Mouse (Mus musculus): ENCODE measurements around the gene Mtap.

The Mtap gene

DNA sequence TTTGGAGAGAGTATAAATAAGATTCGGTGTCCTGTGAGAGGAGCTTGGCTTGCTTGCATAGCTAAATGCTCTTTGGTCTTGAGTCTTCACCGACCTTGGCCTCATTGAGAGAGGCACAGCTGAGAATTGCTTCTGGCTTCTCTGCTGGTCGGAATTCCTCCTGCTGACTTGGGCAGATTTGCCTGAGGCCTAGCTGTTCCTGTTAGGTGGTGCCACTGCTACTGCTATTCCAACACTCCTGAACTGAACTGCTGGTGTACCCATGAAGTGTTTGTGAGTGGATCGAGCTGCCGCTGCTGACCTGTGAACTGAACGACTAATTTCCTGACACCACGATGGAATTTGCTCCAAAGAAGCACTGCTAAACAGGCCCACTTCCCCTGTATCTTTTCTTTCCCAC is 73.4 kb downstream of the Mtap start:
- DNase-seq (ENCODE audit: low read depth, low spot score), result no peak

DNA sequence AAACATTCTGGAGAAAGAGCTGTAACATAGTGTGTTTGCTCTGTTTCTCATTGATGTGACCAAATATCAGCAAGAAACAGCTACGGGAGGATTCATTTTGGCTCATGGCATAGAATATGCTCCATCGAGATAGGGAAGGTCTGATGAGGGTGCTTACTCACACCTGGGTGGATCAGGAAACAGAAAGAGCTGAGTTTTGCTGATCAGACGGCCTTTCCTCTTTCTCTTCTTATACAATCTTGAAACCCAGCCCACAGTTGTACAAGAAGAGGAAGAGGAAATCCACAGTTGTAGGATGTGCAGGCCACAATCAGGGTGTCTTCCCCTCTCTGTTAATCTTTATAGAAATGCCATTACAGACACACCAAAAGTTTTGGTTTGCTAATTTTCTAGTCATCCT is 75.3 kb downstream of the Mtap start:
- no peak for DNase-seq (ENCODE audit: low read depth, low spot score)
